ENCODE assay signal across 9 mouse cellular contexts in the genomic region with DNA sequence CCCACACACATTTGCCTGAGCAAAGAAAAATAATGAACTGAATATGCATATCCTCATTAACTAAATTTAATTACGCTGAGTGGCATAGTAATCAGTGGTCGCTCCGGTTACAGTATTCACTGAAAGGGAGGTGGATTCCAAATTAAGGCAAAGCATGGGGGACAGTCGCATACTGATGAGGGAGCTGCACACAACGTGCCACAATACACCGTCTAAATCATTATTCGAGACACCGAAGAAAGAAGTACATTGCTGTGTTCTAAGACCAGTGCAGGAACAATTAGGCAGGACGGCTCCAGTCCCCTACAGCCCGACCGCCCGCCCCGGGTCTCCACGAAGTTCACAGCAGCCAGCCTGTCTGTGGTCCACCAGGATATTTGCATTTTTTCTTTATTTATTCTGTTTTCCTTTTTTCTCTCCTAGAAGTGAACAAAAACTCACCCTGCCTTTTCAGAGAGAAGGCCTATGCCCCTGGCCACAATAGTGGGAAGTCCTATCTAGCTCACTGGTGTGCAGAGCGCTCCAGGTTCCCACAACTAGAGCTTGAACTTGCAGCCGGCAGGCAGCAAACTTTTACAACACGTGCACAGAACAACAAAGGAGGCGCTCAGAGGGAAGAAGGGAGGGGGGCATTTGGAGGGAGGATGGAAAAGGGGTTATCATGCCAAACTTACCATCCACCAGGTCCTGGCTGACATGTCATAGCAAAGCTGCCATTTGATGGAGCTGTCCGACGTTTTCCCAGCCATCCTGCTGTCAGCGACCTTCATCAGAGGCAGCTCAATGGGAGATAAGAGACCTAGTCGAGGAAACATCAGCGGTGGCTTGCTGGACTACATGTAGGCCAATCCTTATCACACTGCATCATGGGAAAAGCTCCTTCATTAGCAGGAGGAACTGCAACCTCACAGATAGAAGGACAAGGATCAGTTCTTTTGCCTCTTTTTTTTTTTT. TPM values are rescaled to one million over a fixed set of nuclear protein-coding genes. Genes with fewer than 3 reads are reported as not detected.
DNase-seq lines count a peak whose midpoint lies in the region; ATAC-seq and TF ChIP-seq lines count a peak whose summit lies in the region.
"Had no signal": no experiment of that assay in that cellular context is flagged by ENCODE, and none has a peak within 500 bp of the region (broad histone marks: within the 10 kb centered on the region; RNA-seq: fewer than 3 reads in every experiment).

A gene (minus strand): TSS at position 910 of the 954 bp plus-strand sequence.

- no peak for ATAC-seq in intestine, embryonic 14.5 days (replicated peaks; ENCODE audit: low FRiP score, low TSS enrichment, low read depth)
- peak; percentile 90 for ATAC-seq in neural tube, embryonic 12.5 days (ENCODE audit: low FRiP score, low read depth)

- WGBS in intestine, embryonic 14.5 days: 67% methylated on average over 23 of the region's 23 CpGs
- WGBS in neural tube, embryonic 12.5 days: 33% methylated on average over 23 of the region's 23 CpGs

- H3K4me2 ChIP-seq in intestine, embryonic 14.5 days (ENCODE audit: low read length): no peak within 1 kb of the TSS
- H3K4me2 ChIP-seq in neural tube, embryonic 12.5 days (replicated peaks): peak within 1 kb of the TSS; percentile 46

- TF ChIP-seq CTCF in brain, embryonic 14.5 days (IDR thresholded peaks at IDR 0.05; ENCODE audit: borderline replicate concordance, extremely low read depth, insufficient read depth, insufficient read length): no peak

- no peak for DNase-seq in layer of hippocampus, adult 18-20 months (ENCODE audit: low spot score in 2 of 2)
- DNase-seq in layer of hippocampus, adult 9-11 months: no peak
- DNase-seq in brain, embryonic 14.5 days (ENCODE audit: low read depth): peak; percentile 95
- no peak for DNase-seq in gastrocnemius, postnatal 4 days (ENCODE audit: low spot score in 2 of 2)
- DNase-seq in intestine, embryonic 14.5 days (ENCODE audit: low spot score): no peak
- no peak for DNase-seq in cerebellum, adult 9-11 months
- DNase-seq in kidney, postnatal 10 days: no peak

- H3K9me3 ChIP-seq in intestine, embryonic 14.5 days (ENCODE audit: control insufficient read depth, low read length): no peaks in the 10 kb centered on the region
- no peaks in the 10 kb centered on the region for H3K9me3 ChIP-seq in neural tube, embryonic 12.5 days

- H3K36me3 ChIP-seq in intestine, embryonic 14.5 days (ENCODE audit: control insufficient read depth, insufficient read depth, low read length): no peaks in the 10 kb centered on the region
- H3K36me3 ChIP-seq in neural tube, embryonic 12.5 days: no peaks in the 10 kb centered on the region

- TF ChIP-seq POLR2A in brain, embryonic 14.5 days (IDR thresholded peaks at IDR 0.05; ENCODE audit: borderline replicate concordance, extremely low read depth, insufficient read depth, insufficient read length, poor library complexity, severe bottlenecking): no peak

- no peak within 1 kb of the TSS for H3K27ac ChIP-seq in intestine, embryonic 14.5 days (ENCODE audit: low read depth)
- H3K27ac ChIP-seq in neural tube, embryonic 12.5 days: 0 out of 2 replicates have a peak within 1 kb of the TSS, but pooled peaks have one; percentile 27
- H3K27ac ChIP-seq: liver, embryonic 14.5 days had no signal

- H3K9ac ChIP-seq in intestine, embryonic 14.5 days (ENCODE audit: low read length): no peak within 1 kb of the TSS
- no peak within 1 kb of the TSS for H3K9ac ChIP-seq in neural tube, embryonic 12.5 days
- H3K9ac ChIP-seq: liver, embryonic 14.5 days had no signal

- no peaks in the 10 kb centered on the region for H3K27me3 ChIP-seq in intestine, embryonic 14.5 days (replicated peaks; ENCODE audit: control insufficient read depth, insufficient read depth, low read length)
- H3K27me3 ChIP-seq in neural tube, embryonic 12.5 days (replicated peaks): no peaks in the 10 kb centered on the region

- peaks cover 13% of the 10 kb centered on the region; the same call in 1 of the 2 replicates for H3K4me1 ChIP-seq in intestine, embryonic 14.5 days (replicated peaks; ENCODE audit: control insufficient read depth, insufficient read depth, low read length)
- peaks cover 24% of the 10 kb centered on the region for H3K4me1 ChIP-seq in neural tube, embryonic 12.5 days

- H3K4me3 ChIP-seq in intestine, embryonic 14.5 days (ENCODE audit: low read depth, low read length): no peak within 1 kb of the TSS
- no peak within 1 kb of the TSS for H3K4me3 ChIP-seq in neural tube, embryonic 12.5 days

RNA-seq across cellular contexts. Expression of the gene that starts here (rescaled TPM):
- 100 to 1,000 TPM; 153 to 156 TPM for total RNA-seq in layer of hippocampus, adult 18-20 months (2021)
- polyA plus RNA-seq in brain, embryonic 14.5 days (2012; rRNA removed): 69.3 and 78.5 TPM in 2 replicates
- total RNA-seq in gastrocnemius, postnatal 4 days (2021): 100 to 1,000 TPM; 204 to 213 TPM
- 61.7 and 66.8 TPM in 2 replicates for polyA plus RNA-seq in intestine, embryonic 14.5 days (2014; fragmentation: Nextera tagmentation; extraction: Ambion mirVana)
- polyA plus RNA-seq in neural tube, embryonic 12.5 days (2016; fragmentation: Nextera tagmentation; extraction: Ambion mirVana): 51.0 and 51.3 TPM in 2 replicates
